Mouse (Mus musculus) embryo, embryonic 11.5 days (tissue): ENCODE data around the gene Camk2b.

Experiments
- DNase-seq: peaks from one replicate; pipeline ENCODE4 v3.0.0-alpha.2; 2012; ENCODE audit warnings: low read depth, low spot score

The Camk2b gene

GRCm38 (mm10) chr11:6050066-6050560, 16.0 kb downstream of the Camk2b start:
- DNase-seq: no peak

- no peak for DNase-seq
Observed at GRCm38 (mm10) chr11:6048208-6048607, 18.0 kb downstream of the Camk2b start.

DNA sequence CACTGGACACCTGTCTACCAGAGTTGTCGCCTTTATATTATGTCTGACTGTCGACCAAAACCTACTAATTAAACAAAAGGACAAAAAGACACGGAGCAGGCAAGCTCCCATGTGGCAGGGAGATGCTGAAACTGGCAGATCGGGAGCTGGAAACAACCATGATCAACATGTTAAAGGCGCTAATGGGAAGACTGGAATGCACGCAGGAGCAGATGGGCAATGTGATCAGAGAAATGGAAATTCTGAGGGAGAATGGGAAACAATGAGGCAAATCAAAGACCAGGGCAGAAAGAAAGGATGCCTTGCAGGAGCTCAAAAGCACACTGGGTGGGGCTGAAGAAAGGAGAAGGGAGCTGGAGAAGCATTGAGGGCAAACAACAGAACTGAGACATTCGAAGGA, 27.2 kb downstream of the Camk2b start:
- DNase-seq: no peak

DNA sequence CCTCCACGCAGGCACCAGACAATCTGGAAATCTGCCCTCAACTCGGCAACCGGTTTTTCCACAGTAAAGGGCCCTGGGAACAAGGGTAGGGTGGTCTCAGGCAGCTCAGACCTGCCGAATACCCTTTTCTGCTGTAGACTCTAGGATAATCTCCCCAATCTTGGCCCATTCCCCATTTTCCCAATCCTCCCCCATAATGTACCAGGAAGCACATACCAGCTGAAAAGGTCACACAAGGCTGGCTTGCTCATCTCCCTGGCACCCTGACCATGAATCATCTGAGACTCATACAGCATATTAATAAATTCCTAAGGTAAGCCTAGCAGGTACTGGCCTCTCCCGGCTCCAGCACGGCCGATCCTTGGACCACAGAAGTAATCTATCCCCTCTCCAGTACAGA, 28.5 kb downstream of the Camk2b start:
- no peak for DNase-seq

- no peak for DNase-seq
Observed at GRCm38 (mm10) chr11:6037198-6037597, 29.0 kb downstream of the Camk2b start.

- DNase-seq: no peak
Observed at GRCm38 (mm10) chr11:6036477-6036876, 29.7 kb downstream of the Camk2b start.

DNA sequence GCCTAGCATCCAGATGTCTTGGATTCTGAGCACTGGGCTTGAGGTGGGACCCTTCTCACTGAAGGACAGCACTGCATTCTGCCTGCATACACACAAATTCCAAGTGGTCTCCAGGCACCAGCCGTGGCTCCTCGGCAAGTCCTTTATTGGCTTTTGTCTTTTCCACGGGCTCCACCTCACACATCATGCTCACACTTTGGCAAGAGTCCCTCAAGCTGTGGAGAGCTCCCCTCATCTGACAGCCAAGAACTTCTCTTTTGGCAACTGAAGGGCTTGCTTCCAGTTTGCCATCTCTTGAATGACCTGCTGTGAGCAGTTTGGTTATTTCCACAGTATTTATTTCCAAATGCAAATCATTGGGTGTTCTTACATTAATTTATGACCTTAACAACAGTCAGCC, 30.6 kb downstream of the Camk2b start:
- DNase-seq: no peak

DNA sequence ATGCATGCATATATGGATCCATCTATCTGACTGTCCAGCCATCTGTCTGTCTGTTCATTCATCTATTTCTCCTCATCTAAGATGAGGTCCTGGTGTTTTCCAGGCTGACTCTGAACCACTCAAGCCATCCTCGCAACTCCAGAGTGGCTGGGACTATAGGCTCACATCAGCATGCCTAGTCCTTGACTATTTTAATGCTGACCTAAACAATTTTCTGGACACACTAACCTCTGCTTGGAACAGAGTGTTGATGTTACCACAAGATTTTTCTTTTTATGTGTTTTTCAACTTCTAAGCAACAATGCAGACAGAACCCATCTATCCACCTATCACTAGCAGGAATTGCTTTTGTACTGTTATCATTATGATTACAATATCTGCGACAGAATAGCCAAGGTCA, 31.4 kb downstream of the Camk2b start:
- no peak for DNase-seq

- DNase-seq: no peak
Observed at GRCm38 (mm10) chr11:6033801-6034200, 32.4 kb downstream of the Camk2b start.

DNA sequence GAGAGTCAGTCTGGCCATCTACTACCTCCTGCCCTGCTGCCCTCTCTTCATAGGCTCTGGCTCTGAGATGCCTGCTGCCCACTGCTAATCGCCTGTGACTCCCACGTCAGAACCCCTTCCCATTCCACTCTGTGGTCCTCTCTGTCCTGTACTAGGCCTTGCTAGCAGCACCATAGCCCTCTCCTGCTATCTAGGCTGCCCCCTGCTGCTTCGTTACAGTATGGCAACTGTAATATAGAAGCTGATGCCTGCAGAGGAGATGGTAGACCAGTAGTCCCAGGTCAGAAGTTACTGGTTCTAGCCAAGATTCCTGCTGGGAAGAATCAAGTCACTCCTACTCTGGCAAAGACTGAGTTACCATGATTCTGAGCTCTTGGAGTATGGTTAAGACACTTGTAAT, 33.0 kb downstream of the Camk2b start:
- peak; percentile 9 for DNase-seq

DNA sequence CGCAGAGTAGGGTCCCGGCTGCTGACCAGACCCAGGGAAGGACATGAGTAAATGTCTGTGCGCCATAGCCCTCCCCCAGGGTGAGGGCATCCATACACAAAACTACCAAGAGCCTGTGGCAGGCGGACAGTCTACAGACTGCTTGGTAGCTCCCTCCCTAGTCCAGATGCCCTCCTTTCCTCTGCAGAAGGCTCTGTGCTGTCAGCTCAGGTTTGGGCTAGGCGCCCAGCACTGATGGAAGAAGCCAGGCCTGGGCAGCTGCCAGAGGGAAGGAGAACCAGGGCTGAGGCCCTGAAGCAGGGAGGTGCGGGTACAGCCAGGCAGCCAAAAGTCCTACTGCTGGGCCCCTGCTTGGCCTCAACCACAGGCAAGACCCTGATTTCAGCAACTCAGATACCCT, 35.5 kb downstream of the Camk2b start:
- DNase-seq: no peak

DNA sequence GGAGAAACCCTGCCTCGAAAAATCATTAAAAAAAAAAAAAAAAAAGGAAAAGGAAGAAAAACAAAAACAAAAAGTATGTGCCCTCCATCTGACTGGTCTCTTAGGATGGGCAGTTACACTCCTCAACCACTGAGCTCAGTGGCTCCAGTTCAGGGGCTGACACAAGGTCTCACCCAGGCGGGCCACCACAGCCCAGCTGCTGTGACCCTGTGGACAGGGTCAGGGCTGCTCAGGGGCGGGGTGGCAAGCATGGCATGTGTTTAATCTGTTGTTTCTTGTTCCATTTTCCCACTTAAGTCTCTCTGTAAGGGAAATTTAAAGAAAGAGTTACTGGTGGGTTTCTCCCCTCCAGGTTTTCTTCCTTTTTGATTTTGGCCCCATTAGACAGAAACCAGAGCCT, 36.4 kb downstream of the Camk2b start:
- DNase-seq: no peak

GRCm38 (mm10) chr11:6028911-6029310, 37.3 kb downstream of the Camk2b start:
- no peak for DNase-seq

GRCm38 (mm10) chr11:6026361-6026760, 39.8 kb downstream of the Camk2b start:
- DNase-seq: no peak

DNA sequence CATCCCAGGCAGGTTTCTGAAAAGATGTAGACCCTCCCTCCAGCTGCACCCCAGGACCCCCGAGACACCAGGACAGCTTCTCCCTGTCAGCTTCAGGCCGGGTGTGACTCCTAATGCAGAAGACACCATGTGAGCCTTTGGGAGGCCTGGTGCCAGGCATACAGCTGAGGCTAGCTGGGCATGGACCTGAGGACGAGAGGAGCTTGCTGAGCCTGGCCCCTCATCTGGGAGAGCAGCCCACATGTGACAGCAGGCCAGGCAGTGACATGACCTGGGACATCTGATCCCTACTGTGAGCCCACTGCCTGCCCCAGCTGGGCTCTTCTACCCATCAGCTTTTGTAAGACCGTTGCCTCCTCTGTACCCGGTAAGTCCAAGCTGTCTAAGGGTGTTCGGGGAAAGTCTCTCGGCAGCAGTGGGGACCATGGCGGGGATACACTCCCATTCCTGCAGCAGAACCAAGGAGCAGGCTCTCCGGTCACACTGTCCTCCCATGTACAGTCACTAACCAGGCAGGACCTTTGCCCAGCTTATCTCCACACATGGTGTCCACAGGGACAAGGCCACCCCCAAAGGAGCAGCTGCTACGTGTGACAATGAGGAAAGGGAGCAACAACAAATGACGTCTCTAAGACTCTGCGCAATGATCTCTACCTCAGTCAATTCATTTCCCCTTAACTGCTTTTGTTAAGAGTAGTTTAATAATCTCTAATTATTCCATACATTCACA, 41.1 kb downstream of the Camk2b start:
- DNase-seq: no peak

DNA sequence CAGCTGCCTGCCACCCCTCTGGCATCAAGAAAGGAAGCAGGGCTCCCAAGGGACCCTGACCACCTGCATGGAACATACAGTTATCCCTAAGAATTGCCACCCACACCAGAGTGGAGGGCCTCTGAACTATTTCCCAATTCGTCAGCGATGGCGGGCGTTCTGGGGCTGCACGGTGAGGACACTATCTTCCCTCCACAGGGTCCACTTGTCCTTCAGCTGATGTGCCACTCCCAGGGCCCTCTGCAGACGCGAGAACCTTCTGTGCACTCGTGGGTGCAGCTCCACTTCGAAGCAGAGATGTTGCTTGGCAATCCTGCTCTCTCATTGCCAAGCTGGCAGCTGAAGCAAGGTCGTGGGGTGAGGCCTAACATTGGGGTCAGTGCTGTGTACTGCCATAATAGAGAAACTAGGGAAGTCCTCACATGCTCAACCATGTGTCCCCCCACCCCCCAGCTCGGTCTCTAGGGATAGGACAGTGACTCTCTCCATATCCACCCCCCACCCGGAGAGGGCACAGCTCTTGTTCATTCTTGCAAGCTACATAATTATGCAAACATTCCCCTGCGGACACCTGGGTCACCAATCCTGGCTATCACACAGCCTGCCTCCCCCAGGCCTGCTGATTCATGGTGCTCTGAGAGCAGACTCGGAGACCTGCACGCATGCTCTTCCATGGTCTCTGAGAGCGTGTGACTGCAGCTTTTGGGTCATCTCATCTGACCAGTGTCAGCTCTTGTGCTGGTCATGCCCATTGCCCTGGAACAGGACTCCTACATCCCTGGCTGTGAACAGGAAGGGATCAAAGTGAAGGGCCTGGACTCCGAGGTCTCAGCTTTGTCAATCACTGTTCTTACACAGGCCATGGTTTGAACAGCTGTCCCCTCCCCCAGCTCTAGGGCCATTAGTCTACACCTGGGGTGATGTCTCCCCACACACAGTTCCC, 45.0 kb downstream of the Camk2b start:
- DNase-seq: no peak

GRCm38 (mm10) chr11:6020360-6020759, 45.8 kb downstream of the Camk2b start:
- DNase-seq: no peak

- DNase-seq: no peak
Observed at GRCm38 (mm10) chr11:6018218-6019010, 47.7 kb downstream of the Camk2b start.

- DNase-seq: no peak
Observed at GRCm38 (mm10) chr11:6017484-6018140, 48.5 kb downstream of the Camk2b start.

- no peak for DNase-seq
Observed at GRCm38 (mm10) chr11:6016797-6017395, 49.3 kb downstream of the Camk2b start.

DNA sequence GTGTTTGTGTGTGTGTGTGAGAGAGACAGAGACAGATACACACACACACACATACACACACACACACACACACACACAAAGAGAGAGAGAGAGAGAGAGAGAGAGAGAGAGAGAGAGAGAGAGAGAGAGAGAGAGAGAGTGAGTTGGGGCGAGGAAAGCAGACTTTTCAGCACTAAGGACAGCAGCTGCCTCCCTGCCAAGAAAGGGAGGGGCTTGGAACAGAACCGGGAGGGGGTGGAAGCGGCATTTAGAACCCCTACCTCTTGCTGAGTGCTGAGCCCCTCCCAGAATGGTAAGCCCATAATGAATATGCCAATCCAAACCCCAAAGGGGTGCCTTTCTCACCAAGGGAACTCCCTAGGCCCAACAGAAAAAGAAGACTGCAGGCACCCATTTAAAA, 49.8 kb downstream of the Camk2b start:
- DNase-seq: no peak
